ENCODE assay signal across 11 mouse cellular contexts in the genomic region with DNA sequence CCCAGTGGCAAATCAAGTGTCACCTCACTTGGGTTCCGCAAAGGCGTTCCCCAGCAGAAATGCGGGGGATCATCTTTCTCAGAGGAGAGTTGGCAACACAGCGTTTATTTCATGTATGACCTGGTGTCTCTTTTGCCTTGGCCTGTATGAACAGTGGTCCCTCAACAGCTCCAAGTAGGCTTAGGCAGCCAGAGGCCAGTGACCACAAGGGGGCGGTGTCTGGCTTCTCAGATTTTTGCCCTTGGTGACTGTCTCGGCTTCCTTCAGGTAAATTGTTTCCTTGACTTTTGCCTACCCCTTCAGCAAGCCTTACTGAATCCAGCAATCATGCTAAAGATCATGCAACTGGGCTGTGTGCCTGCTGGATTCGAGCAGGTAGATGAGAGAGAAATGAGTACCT. TPM values are rescaled to one million over a fixed set of nuclear protein-coding genes. Genes with fewer than 3 reads are reported as not detected.
DNase-seq lines count a peak whose midpoint lies in the region; ATAC-seq and TF ChIP-seq lines count a peak whose summit lies in the region.
"Had no signal": no experiment of that assay in that cellular context is flagged by ENCODE, and none has a peak within 500 bp of the region (broad histone marks: within the 10 kb centered on the region; RNA-seq: fewer than 3 reads in every experiment).

No protein-coding gene starts in this region.

- no peaks in the 10 kb centered on the region for H3K9me3 ChIP-seq in forebrain, embryonic 13.5 days (replicated peaks)
- H3K9me3 ChIP-seq in forebrain, embryonic 12.5 days: no peaks in the 10 kb centered on the region
- H3K9me3 ChIP-seq in kidney, postnatal 0 days (replicated peaks; ENCODE audit: low read length): no peaks in the 10 kb centered on the region
- H3K9me3 ChIP-seq in stomach, postnatal 0 days (ENCODE audit: control insufficient read depth, low read length): no peaks in the 10 kb centered on the region
- H3K9me3 ChIP-seq: hindbrain, embryonic 15.5 days; neural tube, embryonic 13.5 days had no signal

- H3K4me1 ChIP-seq in forebrain, embryonic 13.5 days: peaks cover 3% of the 10 kb centered on the region
- peaks cover 2% of the 10 kb centered on the region for H3K4me1 ChIP-seq in forebrain, embryonic 12.5 days
- H3K4me1 ChIP-seq in testis, adult 2 months (ENCODE audit: control insufficient read depth, insufficient read depth, low read length): no peaks in the 10 kb centered on the region
- H3K4me1 ChIP-seq in kidney, postnatal 0 days (replicated peaks; ENCODE audit: insufficient read depth, low read length): no peaks in the 10 kb centered on the region
- H3K4me1 ChIP-seq in stomach, postnatal 0 days (replicated peaks; ENCODE audit: control insufficient read depth, insufficient read depth): no peaks in the 10 kb centered on the region

- no peak overlapping the region for H3K4me2 ChIP-seq in forebrain, embryonic 13.5 days
- H3K4me2 ChIP-seq in forebrain, embryonic 12.5 days: no peak overlapping the region
- no peak overlapping the region for H3K4me2 ChIP-seq in kidney, postnatal 0 days (ENCODE audit: low read length)
- H3K4me2 ChIP-seq in stomach, postnatal 0 days (replicated peaks; ENCODE audit: low read depth): no peak overlapping the region
- H3K4me2 ChIP-seq: hindbrain, embryonic 15.5 days; neural tube, embryonic 13.5 days had no signal

- 0 out of 2 replicates have a peak, but pooled peaks cover 3% of the 10 kb centered on the region for H3K27me3 ChIP-seq in forebrain, embryonic 13.5 days
- peaks cover 25% of the 10 kb centered on the region for H3K27me3 ChIP-seq in forebrain, embryonic 12.5 days
- no peaks in the 10 kb centered on the region for H3K27me3 ChIP-seq in testis, adult 2 months (ENCODE audit: control insufficient read depth, insufficient read depth, low read length)
- no peaks in the 10 kb centered on the region for H3K27me3 ChIP-seq in kidney, postnatal 0 days (ENCODE audit: insufficient read depth, low read length)
- H3K27me3 ChIP-seq in stomach, postnatal 0 days (ENCODE audit: control insufficient read depth, insufficient read depth, low read length): no peaks in the 10 kb centered on the region
- H3K27me3 ChIP-seq: hindbrain, embryonic 15.5 days; neural tube, embryonic 13.5 days had no signal

- H3K4me3 ChIP-seq in forebrain, embryonic 13.5 days: no peak overlapping the region
- H3K4me3 ChIP-seq in forebrain, embryonic 12.5 days (replicated peaks): no peak overlapping the region
- no peak overlapping the region for H3K4me3 ChIP-seq in testis, adult 2 months (ENCODE audit: control insufficient read depth, low read depth, low read length)
- no peak overlapping the region for H3K4me3 ChIP-seq in kidney, postnatal 0 days (replicated peaks; ENCODE audit: low read depth, low read length)
- H3K4me3 ChIP-seq in stomach, postnatal 0 days (ENCODE audit: low read depth, low read length): no peak overlapping the region
- H3K4me3 ChIP-seq: hindbrain, embryonic 15.5 days; neural tube, embryonic 13.5 days had no signal

- ATAC-seq in forebrain, embryonic 13.5 days: peak; percentile 60; the same call in 1 of the 2 replicates
- no peak for ATAC-seq in forebrain, embryonic 12.5 days (ENCODE audit: low FRiP score)
- 0 out of 2 replicates have a peak, but pooled peaks have one; percentile 43 for ATAC-seq in kidney, postnatal 0 days (replicated peaks; ENCODE audit: low FRiP score, low read depth)
- ATAC-seq in stomach, postnatal 0 days (ENCODE audit: low FRiP score, low TSS enrichment): no peak

- no peak for DNase-seq in testis, postnatal 14 days (ENCODE audit: low spot score)
- DNase-seq in cerebellum, postnatal 36 days: peak; percentile 69 to 70
- peak; percentile 59 for DNase-seq in kidney, postnatal 0 days (ENCODE audit: low spot score)
- DNase-seq in lung, postnatal 14 days: peak; percentile 43
- peak; percentile 62 for DNase-seq in stomach, postnatal 0 days (ENCODE audit: low spot score)

- TF ChIP-seq CTCF in testis, adult 2 months (IDR thresholded peaks at IDR 0.05; ENCODE audit: control insufficient read depth, insufficient read depth, insufficient replicate concordance, low read depth, low read length): peak; percentile 55; the same call in 1 of the 2 replicates
- TF ChIP-seq CTCF in kidney, postnatal 0 days (IDR thresholded peaks at IDR 0.05; ENCODE audit: low read depth): peak; percentile 76
- TF ChIP-seq CTCF in stomach, postnatal 0 days (IDR thresholded peaks at IDR 0.05; ENCODE audit: low read depth): peak; percentile 76

- no peak for TF ChIP-seq EP300 in stomach, postnatal 0 days (optimal IDR thresholded peaks at IDR 0.05)

- WGBS in forebrain, embryonic 13.5 days: 40% methylated on average over 7 of the region's 7 CpGs
- WGBS in forebrain, embryonic 12.5 days: 42% methylated on average over 7 of the region's 7 CpGs
- 37% methylated on average over 7 of the region's 7 CpGs for WGBS in kidney, postnatal 0 days
- 35% methylated on average over 7 of the region's 7 CpGs for WGBS in stomach, postnatal 0 days

- no peak overlapping the region for H3K27ac ChIP-seq in forebrain, embryonic 13.5 days
- no peak overlapping the region for H3K27ac ChIP-seq in forebrain, embryonic 12.5 days
- no peak overlapping the region for H3K27ac ChIP-seq in testis, adult 2 months (ENCODE audit: control insufficient read depth, insufficient read depth, low read depth, low read length)
- no peak overlapping the region for H3K27ac ChIP-seq in kidney, postnatal 0 days
- H3K27ac ChIP-seq in stomach, postnatal 0 days (replicated peaks): no peak overlapping the region
- H3K27ac ChIP-seq: hindbrain, embryonic 15.5 days; neural tube, embryonic 13.5 days had no signal

- H3K9ac ChIP-seq in forebrain, embryonic 13.5 days: no peak overlapping the region
- H3K9ac ChIP-seq in forebrain, embryonic 12.5 days: no peak overlapping the region
- H3K9ac ChIP-seq in kidney, postnatal 0 days (ENCODE audit: low read depth, low read length): no peak overlapping the region
- H3K9ac ChIP-seq in stomach, postnatal 0 days (ENCODE audit: low read length): no peak overlapping the region
- H3K9ac ChIP-seq: hindbrain, embryonic 15.5 days; neural tube, embryonic 13.5 days had no signal

- H3K36me3 ChIP-seq in forebrain, embryonic 13.5 days (ENCODE audit: poor library complexity, severe bottlenecking): no peaks in the 10 kb centered on the region
- H3K36me3 ChIP-seq in forebrain, embryonic 12.5 days (replicated peaks): no peaks in the 10 kb centered on the region
- H3K36me3 ChIP-seq in testis, adult 2 months (ENCODE audit: control insufficient read depth, insufficient read depth, low read length): no peaks in the 10 kb centered on the region
- H3K36me3 ChIP-seq in kidney, postnatal 0 days (ENCODE audit: insufficient read depth, low read length): no peaks in the 10 kb centered on the region
- H3K36me3 ChIP-seq in stomach, postnatal 0 days (ENCODE audit: control insufficient read depth, insufficient read depth, low read length): no peaks in the 10 kb centered on the region
- H3K36me3 ChIP-seq: G1E; hindbrain, embryonic 15.5 days; neural tube, embryonic 13.5 days had no signal

- TF ChIP-seq POLR2A in testis, adult 2 months (IDR thresholded peaks at IDR 0.05; ENCODE audit: control insufficient read depth, low read depth, low read length): no peak

RNA-seq across cellular contexts. Expression of a gene that starts 48.6 kb away (rescaled TPM):
- polyA plus RNA-seq in forebrain, embryonic 13.5 days (2015; fragmentation: Nextera tagmentation; extraction: Ambion mirVana): 10.5 and 11.4 TPM in 2 replicates
- polyA plus RNA-seq in forebrain, embryonic 12.5 days (2016; fragmentation: Nextera tagmentation; extraction: Ambion mirVana): 5.8 and 6.4 TPM in 2 replicates
- polyA plus RNA-seq in testis, adult 2 months (2012; rRNA removed): 0.08 TPM in 1 of 2 replicates, not detected in the other
- polyA plus RNA-seq in kidney, postnatal 0 days (2015; fragmentation: Nextera tagmentation; extraction: Ambion mirVana): 0.21 and 0.38 TPM in 2 replicates
- 0.10 and 0.11 TPM in 2 replicates for polyA plus RNA-seq in stomach, postnatal 0 days (2015; fragmentation: Nextera tagmentation; extraction: Ambion mirVana)
- polyA plus RNA-seq: G1E had no signal

Comparison
In these comparisons a context has a peak if more than half of its experiments do, and no peak if none do; other contexts are left out.
1. ATAC-seq: peak in forebrain, embryonic 13.5 days (single experiment) and kidney, postnatal 0 days (single experiment); none in forebrain, embryonic 12.5 days (single experiment) and stomach, postnatal 0 days (single experiment).
2. Peak in every context shown above with its lines, with median percentiles within 50 percentile points of each other: CTCF ChIP-seq.